In genomic region chr7:29238019-29238967, GRCm38 (mm10) we compare ENCODE assay signal across 8 mouse cellular contexts. TPM values are rescaled to one million over a fixed set of nuclear protein-coding genes. Genes with fewer than 3 reads are reported as not detected.
DNase-seq lines count a peak whose midpoint lies in the region; ATAC-seq lines count a peak whose summit lies in the region.

Gene Yif1b, plus strand, starts transcription at chr7:29238329.

- peaks cover 5% of the 10 kb centered on the region; the same call in 1 of the 2 replicates for H3K27me3 ChIP-seq in hindbrain, embryonic 15.5 days

- H3K9ac ChIP-seq in hindbrain, embryonic 15.5 days = peak within 1 kb of the TSS; percentile 55

- peak within 1 kb of the TSS; percentile 75 for H3K4me2 ChIP-seq in hindbrain, embryonic 15.5 days

- WGBS in hindbrain, embryonic 15.5 days = under 1% methylated on average over 60 of the region's 60 CpGs

- peaks cover 13% of the 10 kb centered on the region for H3K4me1 ChIP-seq in hindbrain, embryonic 15.5 days (replicated peaks)

- no peaks in the 10 kb centered on the region for H3K36me3 ChIP-seq in hindbrain, embryonic 15.5 days

- peak within 1 kb of the TSS; percentile 81 for H3K27ac ChIP-seq in hindbrain, embryonic 15.5 days (replicated peaks)

- no peaks in the 10 kb centered on the region for H3K9me3 ChIP-seq in hindbrain, embryonic 15.5 days

- peak; percentile 98 for ATAC-seq in hindbrain, embryonic 15.5 days (ENCODE audit: low FRiP score, low read depth)

- H3K4me3 ChIP-seq in hindbrain, embryonic 15.5 days = peak within 1 kb of the TSS; percentile 63

- DNase-seq in T-cell, adult 2 months (ENCODE audit: low spot score) = peak; percentile 99
- DNase-seq in cerebellum, postnatal 36 days = peak; percentile 97
- peak; percentile 97 to 98 for DNase-seq in frontal cortex, postnatal 36 days (ENCODE audit: low spot score in 2 of 2)
- peak; percentile 97 for DNase-seq in left cerebral cortex, adult 11 months (ENCODE audit: low spot score)
- peak; percentile 98 to 99 for DNase-seq in lung, postnatal 4 days
- DNase-seq in retina, postnatal 7 days (ENCODE audit: low read depth, low spot score) = peak; percentile 98
- DNase-seq in urinary bladder, adult 2 months (ENCODE audit: low spot score) = peak; percentile 93

RNA-seq across cellular contexts. Expression of gene Yif1b, which starts in this region (rescaled TPM):
- polyA plus RNA-seq in hindbrain, embryonic 15.5 days (2015; fragmentation: Nextera tagmentation; extraction: Ambion mirVana) = 95.9 and 99.5 TPM in 2 replicates
- 43.4 and 45.5 TPM in 2 replicates for polyA plus RNA-seq in urinary bladder, adult 2 months (2012; rRNA removed)

Comparison
In these comparisons a context has a peak if more than half of its experiments do, and no peak if none do; other contexts are left out.
1. Peak in every context shown above with its lines: DNase-seq, ATAC-seq, H3K4me3 ChIP-seq and H3K27ac ChIP-seq.